Mouse (Mus musculus) heart, embryonic 16.5 days (tissue): ENCODE data around the gene Tnrc6a. TPM values are rescaled to one million over a fixed set of nuclear protein-coding genes. Genes with fewer than 3 reads are reported as not detected.

Experiments used
- ATAC-seq: fragments of 200-750 bp; cut with Nextera tagmentation; replicated peaks from 2 replicates; pipeline ENCODE4 v1.8.0; 2017; ENCODE audit warnings: moderate number of reproducible peaks; ENCODE audit not compliant: insufficient read depth, low FRiP score; ENCODE audit errors: extremely low read depth
- H3K27ac ChIP-seq: fragments of 300-500 bp; sonication (generic); 2 replicates; pipeline ENCODE4 v1.5.1; 2014; ENCODE audit warnings: mild to moderate bottlenecking, low read length, control low read depth, moderate library complexity
- H3K27me3 ChIP-seq: fragments of 300-500 bp; sonication (generic); 2 replicates; pipeline ENCODE4 v1.6.1; 2014; ENCODE audit warnings: low read length, mixed read lengths; ENCODE audit not compliant: control insufficient read depth, insufficient read depth
- H3K36me3 ChIP-seq: fragments of 300-500 bp; sonication (generic); 2 replicates; pipeline ENCODE4 v1.6.1; 2014; ENCODE audit not compliant: control insufficient read depth, insufficient read depth
- H3K4me1 ChIP-seq: fragments of 300-500 bp; sonication (generic); 2 replicates; pipeline ENCODE4 v1.6.1; 2014; ENCODE audit warnings: low read length, mixed read lengths; ENCODE audit not compliant: control insufficient read depth, insufficient read depth
- H3K4me2 ChIP-seq: fragments of 300-500 bp; sonication (generic); 2 replicates; pipeline ENCODE4 v1.6.1; 2014; ENCODE audit warnings: low read depth, mild to moderate bottlenecking, control low read depth, low read length
- H3K4me3 ChIP-seq: fragments of 300-500 bp; sonication (generic); 2 replicates; pipeline ENCODE4 v1.5.1; 2014; ENCODE audit warnings: mild to moderate bottlenecking, control low read depth, low read length
- H3K9ac ChIP-seq: fragments of 300-500 bp; sonication (generic); 2 replicates; pipeline ENCODE4 v1.6.1; 2014; ENCODE audit warnings: low read length, control low read depth
- H3K9me3 ChIP-seq: fragments of 300-500 bp; sonication (generic); replicated peaks from 2 replicates; pipeline ENCODE4 v1.6.1; 2016; ENCODE audit warnings: low read length; ENCODE audit not compliant: control insufficient read depth
- WGBS: fragments of 180-500 bp; shearing (Covaris S2); extraction: QIAGEN DNeasy Blood & Tissue Kit; methylation state at CpG from one replicate; pipeline ENCODE4 v1.1.7; 2014; 5-methylcytosine and 5-hydroxymethylcytosine counted together
- polyA plus RNA-seq: library from polyadenylated mRNA; unstranded; fragments of >200 nt; fragmentation: Nextera tagmentation; extraction: Ambion mirVana; gene quantifications from 2 replicates; pipeline ENCODE4 v1.2.1, GENCODE M21; 2015

Gene Tnrc6a
- polyA plus RNA-seq, 1 experiment from 2014 or later = 33.2 TPM

DNA sequence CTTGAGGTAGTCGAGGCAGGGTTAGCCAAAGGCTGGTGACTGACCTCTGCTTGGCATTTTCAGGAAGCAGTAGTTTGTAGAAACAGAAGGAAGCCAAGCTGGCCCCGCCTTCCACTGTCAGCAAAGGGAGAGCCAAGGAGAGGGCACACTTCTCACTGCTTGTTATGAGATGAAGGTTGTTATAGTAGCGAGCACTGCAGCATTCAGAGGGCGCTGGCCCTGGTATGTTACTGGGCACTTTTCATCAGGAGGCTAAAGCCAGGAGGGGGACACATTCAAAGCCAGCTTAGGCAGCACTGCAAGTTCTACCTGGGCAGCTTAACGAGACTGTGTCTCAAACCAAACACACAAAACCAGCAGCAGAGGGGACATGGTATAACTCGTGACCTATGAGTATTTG is 83.9 kb downstream of the Tnrc6a start:
- Histone ChIP-seq H3K27ac (no peak overlapping the region), H3K9ac (no peak overlapping the region), H3K27me3 (no peaks in the 10 kb centered on the region), H3K4me1 (peaks cover 7% of the 10 kb centered on the region), H3K4me2 (no peak overlapping the region), H3K4me3 (no peak overlapping the region), H3K9me3 (no peaks in the 10 kb centered on the region), H3K36me3 (no peaks in the 10 kb centered on the region)
- WGBS = 71% methylated on average over 6 of the region's 6 CpGs
- ATAC-seq = no peak

DNA sequence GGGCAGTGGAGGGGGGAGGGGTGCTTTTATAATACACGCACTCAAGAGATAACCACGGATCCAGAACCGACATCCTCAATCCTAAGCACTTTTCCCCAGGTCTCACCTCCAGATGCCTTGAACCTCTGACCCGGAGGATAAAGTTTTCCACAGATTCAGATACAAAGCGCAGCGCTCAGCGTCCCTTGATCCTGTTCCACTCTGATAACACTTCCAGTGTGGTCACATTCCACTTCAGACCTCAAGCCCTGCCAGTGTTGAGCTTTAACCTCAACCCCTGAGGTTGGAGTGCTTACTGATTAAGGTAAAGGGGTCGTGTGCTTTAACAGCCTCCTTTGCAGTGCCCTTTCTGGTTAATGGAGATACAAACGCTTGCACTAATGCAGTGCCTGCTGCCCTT is 86.2 kb downstream of the Tnrc6a start:
- no peak for ATAC-seq

GRCm38 (mm10) chr7:123211461-123211860 is 87.8 kb downstream of the Tnrc6a start:
- Histone ChIP-seq H3K4me2 (no peak overlapping the region), H3K4me1 (peaks cover 9% of the 10 kb centered on the region), H3K9me3 (no peaks in the 10 kb centered on the region), H3K27ac (no peak overlapping the region), H3K4me3 (no peak overlapping the region), H3K36me3 (no peaks in the 10 kb centered on the region), H3K9ac (no peak overlapping the region), H3K27me3 (no peaks in the 10 kb centered on the region)
- WGBS = 65% methylated on average over 5 of the region's 5 CpGs
- no peak for ATAC-seq

More for the DNA sequence above, 86.2 kb downstream of the Tnrc6a start:
- Histone ChIP-seq H3K4me3 (no peak overlapping the region), H3K27ac (no peak overlapping the region), H3K4me2 (no peak overlapping the region), H3K36me3 (no peaks in the 10 kb centered on the region), H3K9me3 (no peaks in the 10 kb centered on the region), H3K4me1 (peaks cover 9% of the 10 kb centered on the region), H3K27me3 (no peaks in the 10 kb centered on the region), H3K9ac (no peak overlapping the region)
- WGBS = 17% methylated on average over 9 of the region's 9 CpGs

GRCm38 (mm10) chr7:123212316-123212715 is 88.6 kb downstream of the Tnrc6a start:
- Histone ChIP-seq H3K4me1 (peaks cover 9% of the 10 kb centered on the region), H3K9ac (no peak overlapping the region), H3K4me2 (no peak overlapping the region), H3K27me3 (no peaks in the 10 kb centered on the region), H3K27ac (no peak overlapping the region), H3K9me3 (no peaks in the 10 kb centered on the region), H3K36me3 (no peaks in the 10 kb centered on the region), H3K4me3 (no peak overlapping the region)
- 78% methylated on average over 5 of the region's 5 CpGs for WGBS
- ATAC-seq = no peak

DNA sequence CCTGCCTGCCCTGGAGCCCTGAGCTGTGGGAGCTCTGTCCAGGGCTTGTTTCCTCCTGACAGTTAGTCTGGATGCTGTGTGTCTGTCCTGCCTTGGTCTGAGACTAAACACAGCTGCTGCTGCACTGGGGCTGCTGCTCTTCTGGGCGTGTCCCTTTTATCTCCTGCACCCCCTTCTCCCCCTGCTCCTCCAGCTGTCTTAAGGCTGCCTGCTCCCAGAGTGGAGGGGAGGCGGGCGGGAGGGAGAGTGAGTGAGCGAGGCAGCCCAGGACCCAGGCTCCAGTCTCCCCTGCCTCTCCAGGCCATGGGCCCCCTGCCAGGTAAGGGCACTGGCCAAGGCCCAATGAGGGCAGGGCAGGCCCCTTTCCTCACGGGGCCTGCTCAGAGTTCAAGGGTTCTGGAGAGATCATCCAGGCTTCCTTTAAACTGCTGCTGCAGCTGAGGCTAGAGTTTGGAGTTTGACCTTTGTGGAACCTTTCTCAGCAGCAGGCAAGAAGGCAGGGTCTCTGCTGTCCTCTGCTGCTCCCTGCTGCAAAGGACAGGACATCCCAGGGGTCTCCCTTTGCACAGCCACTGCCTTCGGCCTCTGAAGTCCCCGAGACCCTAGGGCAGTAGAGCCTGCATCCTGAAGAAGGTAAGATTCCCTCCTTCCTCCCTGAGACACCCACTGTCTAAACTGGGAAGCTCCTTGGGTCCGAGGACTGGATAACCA is 90.8 kb downstream of the Tnrc6a start, which contains the start of gene Slc5a11:
TSS of gene Slc5a11 (plus strand) at position 416 of the 711 bp plus-strand sequence.
- no peaks in the 10 kb centered on the region for H3K27me3 ChIP-seq
- peak; percentile 49; the same call in 1 of the 2 replicates for ATAC-seq
- H3K27ac ChIP-seq = no peak within 1 kb of the TSS
- H3K9me3 ChIP-seq = no peaks in the 10 kb centered on the region
- no peaks in the 10 kb centered on the region for H3K36me3 ChIP-seq
- peaks cover 9% of the 10 kb centered on the region for H3K4me1 ChIP-seq
- H3K4me3 ChIP-seq = no peak within 1 kb of the TSS
- 48% methylated on average over 8 of the region's 8 CpGs for WGBS
- H3K4me2 ChIP-seq = no peak within 1 kb of the TSS
- no peak within 1 kb of the TSS for H3K9ac ChIP-seq

- no peaks in the 10 kb centered on the region for H3K27me3 ChIP-seq
- WGBS = 69% methylated on average over 2 of the region's 2 CpGs
- H3K9ac ChIP-seq = no peak overlapping the region
- H3K36me3 ChIP-seq = no peaks in the 10 kb centered on the region
- H3K4me3 ChIP-seq = no peak overlapping the region
- no peak overlapping the region for H3K4me2 ChIP-seq
- ATAC-seq = no peak
- peaks cover 3% of the 10 kb centered on the region for H3K4me1 ChIP-seq
- no peaks in the 10 kb centered on the region for H3K9me3 ChIP-seq
- no peak overlapping the region for H3K27ac ChIP-seq
Observed at GRCm38 (mm10) chr7:123215138-123215537, 91.5 kb downstream of the Tnrc6a start.

GRCm38 (mm10) chr7:123217448-123218354 is 94.0 kb downstream of the Tnrc6a start:
- no peak overlapping the region for H3K4me2 ChIP-seq
- no peak overlapping the region for H3K4me3 ChIP-seq
- 68% methylated on average over 7 of the region's 7 CpGs for WGBS
- H3K4me1 ChIP-seq = 0 out of 2 replicates have a peak, but pooled peaks cover 2% of the 10 kb centered on the region
- H3K27me3 ChIP-seq = no peaks in the 10 kb centered on the region
- ATAC-seq = no peak
- no peak overlapping the region for H3K9ac ChIP-seq
- no peak overlapping the region for H3K27ac ChIP-seq
- H3K36me3 ChIP-seq = no peaks in the 10 kb centered on the region
- no peaks in the 10 kb centered on the region for H3K9me3 ChIP-seq

- no peak for ATAC-seq
- Histone ChIP-seq H3K9ac (no peak overlapping the region), H3K27me3 (no peaks in the 10 kb centered on the region), H3K4me2 (no peak overlapping the region), H3K4me1 (0 out of 2 replicates have a peak, but pooled peaks cover 2% of the 10 kb centered on the region), H3K9me3 (no peaks in the 10 kb centered on the region), H3K4me3 (no peak overlapping the region), H3K36me3 (no peaks in the 10 kb centered on the region), H3K27ac (no peak overlapping the region)
- 36% methylated on average over 6 of the region's 6 CpGs for whole genome bisulfite sequencing
Observed at GRCm38 (mm10) chr7:123218620-123219019, 94.9 kb downstream of the Tnrc6a start.
